Mouse (Mus musculus): ENCODE results near the gene Emc1. TPM values are rescaled to one million over a fixed set of nuclear protein-coding genes. Genes with fewer than 3 reads are reported as not detected.

Gene Emc1
- polyA plus RNA-seq, 1 experiment from 2014 or later: 24.5 TPM

DNA sequence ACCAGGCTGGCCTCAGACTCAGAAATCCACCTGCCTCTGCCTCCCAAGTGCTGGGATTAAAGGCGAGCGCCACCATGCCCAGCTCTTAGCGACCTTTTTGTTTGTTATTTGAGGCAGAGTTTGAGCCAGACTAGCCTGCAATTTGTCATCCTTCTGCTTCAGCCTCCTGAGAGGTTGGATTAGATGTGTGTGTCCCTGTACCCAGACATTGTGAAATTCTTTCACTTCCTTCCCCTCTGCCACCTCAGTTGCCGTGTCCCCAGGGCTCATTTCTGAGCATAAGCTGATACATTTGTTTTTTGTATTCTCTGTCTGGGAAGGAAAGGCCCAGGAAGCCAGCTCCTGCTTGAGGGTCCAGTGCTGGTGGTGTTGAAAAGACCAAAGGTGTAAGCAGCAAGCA is 11.6 kb upstream of the Emc1 start:
- Histone ChIP-seq H3K4me1 (ENCODE audit: control insufficient read depth, insufficient read depth, low read length) (no peaks in the 10 kb centered on the region), H3K4me2 (replicated peaks; ENCODE audit: low read depth, low read length) (no peak overlapping the region), H3K9me3 (ENCODE audit: control insufficient read depth, low read depth, low read length) (no peaks in the 10 kb centered on the region), H3K9ac (replicated peaks; ENCODE audit: low read depth, low read length) (no peak overlapping the region), H3K27me3 (ENCODE audit: control insufficient read depth, insufficient read depth, low read length) (no peaks in the 10 kb centered on the region; the same call in 1 of the 2 replicates), H3K27ac (ENCODE audit: low read length) (no peak overlapping the region), H3K36me3 (ENCODE audit: control insufficient read depth, insufficient read depth, low read length) (no peaks in the 10 kb centered on the region), H3K4me3 (ENCODE audit: low read depth, low read length) (no peak overlapping the region)
- no peak for ATAC-seq (ENCODE audit: insufficient number of reproducible peaks, insufficient read depth, low FRiP score, low read depth)
- WGBS: 61% methylated on average over 4 of the region's 4 CpGs

DNA sequence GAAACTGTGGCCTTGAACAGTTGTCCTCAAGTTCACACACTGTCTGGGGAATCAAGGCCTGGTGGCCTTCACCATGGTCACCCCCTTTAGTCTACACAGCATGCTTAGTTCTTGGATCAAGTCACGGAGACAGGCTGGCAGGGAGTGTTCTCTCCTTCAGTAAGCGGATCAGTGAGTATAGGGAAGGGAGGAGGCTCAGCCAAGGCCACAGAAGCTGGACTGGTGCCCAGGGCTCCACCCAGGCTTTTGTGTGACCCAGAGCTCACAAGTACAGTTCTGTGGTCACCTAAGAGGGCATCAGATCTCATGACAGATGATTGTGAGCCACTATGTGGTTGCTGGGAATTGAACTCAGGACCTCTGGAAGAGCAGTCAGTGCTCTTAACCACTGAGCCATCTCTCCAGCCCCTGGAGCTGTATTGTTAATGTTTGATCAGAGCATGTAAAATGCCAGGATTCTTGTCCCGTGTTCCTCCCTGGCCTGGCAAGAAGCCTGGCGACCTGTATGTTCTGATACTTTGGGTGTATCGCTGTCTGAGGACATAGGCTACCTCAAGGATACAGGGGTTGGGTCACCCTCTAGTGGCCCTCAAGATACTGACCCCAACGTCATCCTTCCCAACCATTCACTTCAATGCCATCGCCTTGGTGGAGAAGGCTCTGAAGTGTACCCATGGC is 10.7 kb upstream of the Emc1 start:
- WGBS: 77% methylated on average over 7 of the region's 7 CpGs
- Histone ChIP-seq H3K4me3 (ENCODE audit: low read depth, low read length) (no peak overlapping the region), H3K9me3 (ENCODE audit: control insufficient read depth, low read depth, low read length) (no peaks in the 10 kb centered on the region), H3K9ac (replicated peaks; ENCODE audit: low read depth, low read length) (no peak overlapping the region), H3K36me3 (ENCODE audit: control insufficient read depth, insufficient read depth, low read length) (peaks cover 6% of the 10 kb centered on the region), H3K4me1 (ENCODE audit: control insufficient read depth, insufficient read depth, low read length) (no peaks in the 10 kb centered on the region), H3K4me2 (replicated peaks; ENCODE audit: low read depth, low read length) (no peak overlapping the region), H3K27me3 (ENCODE audit: control insufficient read depth, insufficient read depth, low read length) (no peaks in the 10 kb centered on the region; the same call in 1 of the 2 replicates), H3K27ac (ENCODE audit: low read length) (no peak overlapping the region)
- ATAC-seq (ENCODE audit: insufficient number of reproducible peaks, insufficient read depth, low FRiP score, low read depth): no peak

DNA sequence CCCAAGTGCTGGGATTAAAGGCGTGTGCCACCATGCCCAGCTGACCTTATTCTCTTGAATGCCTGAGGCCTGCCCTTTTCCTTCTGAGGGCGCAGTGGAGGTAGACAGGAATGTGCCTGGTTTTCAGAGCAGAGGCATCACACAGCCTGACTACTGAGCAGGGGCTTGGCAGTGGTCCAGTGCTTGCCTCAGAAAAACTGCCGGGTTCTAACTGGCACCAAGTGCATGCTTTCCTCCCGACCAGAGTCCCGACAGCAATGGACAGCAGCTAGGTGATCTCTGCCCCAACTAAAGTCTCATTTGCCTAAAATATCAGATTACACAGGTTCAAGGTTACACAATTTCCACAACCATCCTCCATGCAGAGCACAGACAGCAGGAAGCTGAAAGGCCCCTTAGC is 8.7 kb upstream of the Emc1 start:
- H3K27ac ChIP-seq (ENCODE audit: low read length): no peak overlapping the region
- H3K27me3 ChIP-seq (ENCODE audit: control insufficient read depth, insufficient read depth, low read length): no peaks in the 10 kb centered on the region
- H3K36me3 ChIP-seq (ENCODE audit: control insufficient read depth, insufficient read depth, low read length): peaks cover 21% of the 10 kb centered on the region
- WGBS: 66% methylated on average over 5 of the region's 5 CpGs
- no peaks in the 10 kb centered on the region for H3K9me3 ChIP-seq (ENCODE audit: control insufficient read depth, low read depth, low read length)
- no peak overlapping the region for H3K9ac ChIP-seq (replicated peaks; ENCODE audit: low read depth, low read length)
- ATAC-seq (ENCODE audit: insufficient number of reproducible peaks, insufficient read depth, low FRiP score, low read depth): no peak
- H3K4me1 ChIP-seq (ENCODE audit: control insufficient read depth, insufficient read depth, low read length): no peaks in the 10 kb centered on the region
- H3K4me3 ChIP-seq (ENCODE audit: low read depth, low read length): no peak overlapping the region
- no peak overlapping the region for H3K4me2 ChIP-seq (replicated peaks; ENCODE audit: low read depth, low read length)

DNA sequence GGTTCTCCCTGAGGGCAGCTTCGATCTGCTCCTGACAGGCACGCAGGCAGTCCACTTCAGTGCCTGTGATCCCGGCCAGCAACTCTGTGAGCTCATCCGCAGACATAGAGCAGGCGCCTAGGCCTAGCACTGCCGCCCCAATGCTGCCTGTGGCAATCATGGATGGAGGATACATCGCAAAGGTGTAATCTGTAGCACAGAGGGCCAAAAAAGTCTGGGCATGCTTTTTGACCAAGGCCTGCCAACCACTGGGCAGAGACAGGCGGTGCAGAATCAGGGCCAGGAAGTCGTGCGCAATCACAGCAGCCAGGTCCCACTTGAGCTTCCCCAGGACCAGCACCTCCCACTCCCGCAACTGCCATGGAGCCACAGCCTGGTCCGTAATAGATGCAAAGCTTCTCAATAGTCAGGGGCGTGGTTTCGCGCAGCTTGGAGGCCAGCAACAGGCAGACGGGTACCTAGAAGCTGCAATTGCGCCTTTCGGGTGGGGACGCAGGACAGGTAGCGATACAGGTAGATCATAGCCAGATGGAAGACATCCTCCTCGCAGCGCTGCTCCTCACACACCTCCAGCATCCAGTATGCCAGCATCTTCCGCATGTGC is 6.9 kb upstream of the Emc1 start:
- Histone ChIP-seq H3K4me3 (ENCODE audit: low read depth, low read length) (no peak overlapping the region), H3K9me3 (ENCODE audit: control insufficient read depth, low read depth, low read length) (no peaks in the 10 kb centered on the region)
- WGBS: 81% methylated on average over 23 of the region's 23 CpGs

DNA sequence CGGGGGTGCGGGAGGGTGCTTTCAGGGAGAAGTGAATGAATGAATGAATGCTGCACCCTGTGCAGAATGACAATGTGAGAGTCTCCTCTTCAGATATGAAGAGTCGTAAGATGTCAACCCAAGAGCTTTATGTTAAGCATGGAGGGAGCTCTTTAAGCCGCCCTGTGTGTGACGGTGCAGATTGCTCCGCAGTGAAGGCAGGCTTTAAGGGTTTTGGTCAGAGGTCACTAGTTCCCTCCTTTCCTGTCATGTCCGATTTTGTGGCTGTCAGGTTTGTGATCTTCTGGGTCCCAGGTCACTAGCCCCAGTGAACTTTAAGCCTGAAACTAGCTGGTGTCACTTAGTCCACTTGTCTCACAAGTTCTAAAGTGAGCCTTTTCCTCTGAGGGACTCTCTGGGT is 445 bp downstream of the Emc1 start:
- Histone ChIP-seq H3K9me3 (ENCODE audit: control insufficient read depth, low read depth, low read length) (no peaks in the 10 kb centered on the region), H3K27me3 (ENCODE audit: control insufficient read depth, insufficient read depth, low read length) (no peaks in the 10 kb centered on the region), H3K4me3 (ENCODE audit: low read depth, low read length) (peak overlapping the region; percentile 81), H3K9ac (replicated peaks; ENCODE audit: low read depth, low read length) (peak overlapping the region; percentile 88), H3K4me1 (ENCODE audit: control insufficient read depth, insufficient read depth, low read length) (peaks cover 7% of the 10 kb centered on the region), H3K4me2 (replicated peaks; ENCODE audit: low read depth, low read length) (peak overlapping the region; percentile 88), H3K27ac (ENCODE audit: low read length) (peak overlapping the region; percentile 96), H3K36me3 (ENCODE audit: control insufficient read depth, insufficient read depth, low read length) (peaks cover 30% of the 10 kb centered on the region)
- 0% methylated on average over 7 of the region's 7 CpGs for WGBS
- no peak for ATAC-seq (ENCODE audit: insufficient number of reproducible peaks, insufficient read depth, low FRiP score, low read depth)

More for the DNA sequence above, 6.9 kb upstream of the Emc1 start:
- Histone ChIP-seq H3K4me2 (replicated peaks; ENCODE audit: low read depth, low read length) (no peak overlapping the region), H3K27ac (ENCODE audit: low read length) (no peak overlapping the region), H3K4me1 (ENCODE audit: control insufficient read depth, insufficient read depth, low read length) (no peaks in the 10 kb centered on the region), H3K27me3 (ENCODE audit: control insufficient read depth, insufficient read depth, low read length) (no peaks in the 10 kb centered on the region), H3K36me3 (ENCODE audit: control insufficient read depth, insufficient read depth, low read length) (peaks cover 27% of the 10 kb centered on the region), H3K9ac (replicated peaks; ENCODE audit: low read depth, low read length) (no peak overlapping the region)
- no peak for ATAC-seq (ENCODE audit: insufficient number of reproducible peaks, insufficient read depth, low FRiP score, low read depth)

DNA sequence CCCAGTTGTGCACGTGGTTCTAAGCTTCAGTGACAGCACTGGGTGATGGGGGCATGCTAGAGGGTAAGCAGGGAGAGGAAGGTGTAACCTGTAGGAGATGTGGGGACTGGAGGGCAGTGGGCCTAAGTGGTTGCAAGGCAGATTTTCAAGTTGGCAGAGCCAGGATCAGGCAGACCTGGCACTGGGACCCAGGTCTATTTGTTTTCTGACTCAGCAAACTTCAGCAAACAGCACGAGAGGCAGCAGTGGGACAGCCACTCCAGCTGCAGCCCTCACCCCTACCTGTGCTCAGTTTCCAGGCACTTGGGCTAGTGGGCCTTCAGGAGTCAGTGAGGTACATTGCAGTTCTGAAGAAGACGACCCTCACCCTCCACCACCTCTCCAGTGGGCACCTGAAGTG is 4.8 kb downstream of the Emc1 start:
- Histone ChIP-seq H3K36me3 (ENCODE audit: control insufficient read depth, insufficient read depth, low read length) (peaks cover 40% of the 10 kb centered on the region), H3K4me2 (replicated peaks; ENCODE audit: low read depth, low read length) (no peak overlapping the region), H3K27ac (ENCODE audit: low read length) (no peak overlapping the region), H3K4me1 (ENCODE audit: control insufficient read depth, insufficient read depth, low read length) (no peaks in the 10 kb centered on the region; the same call in 1 of the 2 replicates), H3K9me3 (ENCODE audit: control insufficient read depth, low read depth, low read length) (no peaks in the 10 kb centered on the region), H3K27me3 (ENCODE audit: control insufficient read depth, insufficient read depth, low read length) (no peaks in the 10 kb centered on the region), H3K9ac (replicated peaks; ENCODE audit: low read depth, low read length) (no peak overlapping the region), H3K4me3 (ENCODE audit: low read depth, low read length) (no peak overlapping the region)
- ATAC-seq (ENCODE audit: insufficient number of reproducible peaks, insufficient read depth, low FRiP score, low read depth): no peak
- WGBS: 90% methylated on average over 3 of the region's 3 CpGs

DNA sequence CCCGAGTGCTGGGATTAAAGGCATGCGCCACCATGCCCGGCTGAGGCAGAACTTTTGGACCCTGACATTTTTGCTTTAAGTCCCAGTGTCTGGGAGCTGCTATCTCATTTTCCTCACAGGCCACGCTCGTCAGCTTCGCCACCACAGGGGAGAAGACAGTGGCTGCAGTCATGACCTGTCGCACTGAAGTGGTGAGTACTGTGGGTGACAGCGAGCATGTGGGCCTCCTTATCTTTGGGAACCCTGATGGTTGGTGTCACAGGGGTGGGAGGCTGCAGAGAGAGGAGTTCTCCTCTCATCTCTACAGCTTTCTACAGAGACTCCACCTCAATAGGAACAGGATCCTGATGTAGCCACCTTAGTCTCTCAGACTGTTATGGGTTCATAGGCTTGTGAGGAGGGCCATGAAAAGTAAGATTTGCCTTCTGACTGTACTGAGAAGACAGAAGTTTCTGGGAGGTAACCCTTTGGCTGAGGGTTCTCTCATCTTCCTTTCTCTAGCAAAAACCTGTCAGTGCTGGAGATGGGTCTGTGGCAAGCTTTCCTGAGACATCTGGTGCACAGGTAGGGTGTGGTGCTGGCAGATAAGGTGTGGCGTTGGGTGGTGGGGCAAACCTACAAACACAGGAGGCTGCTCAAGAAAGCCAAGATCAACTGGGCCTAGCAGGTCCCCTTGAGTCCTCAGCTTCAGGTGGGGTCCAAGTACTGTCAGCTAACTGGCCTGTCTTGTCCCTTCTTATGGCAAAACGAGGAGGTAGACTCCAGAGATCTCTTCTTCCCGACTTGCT is 8.6 kb downstream of the Emc1 start:
- no peak overlapping the region for H3K27ac ChIP-seq (ENCODE audit: low read length)
- peak; percentile 61; the same call in 1 of the 2 replicates for ATAC-seq (ENCODE audit: insufficient number of reproducible peaks, insufficient read depth, low FRiP score, low read depth)
- 94% methylated on average over 11 of the region's 11 CpGs for WGBS
- H3K4me2 ChIP-seq (replicated peaks; ENCODE audit: low read depth, low read length): no peak overlapping the region
- no peak overlapping the region for H3K9ac ChIP-seq (replicated peaks; ENCODE audit: low read depth, low read length)
- no peaks in the 10 kb centered on the region for H3K4me1 ChIP-seq (ENCODE audit: control insufficient read depth, insufficient read depth, low read length)
- no peaks in the 10 kb centered on the region for H3K9me3 ChIP-seq (ENCODE audit: control insufficient read depth, low read depth, low read length)
- no peaks in the 10 kb centered on the region for H3K27me3 ChIP-seq (ENCODE audit: control insufficient read depth, insufficient read depth, low read length)
- H3K36me3 ChIP-seq (ENCODE audit: control insufficient read depth, insufficient read depth, low read length): peaks cover 63% of the 10 kb centered on the region
- H3K4me3 ChIP-seq (ENCODE audit: low read depth, low read length): no peak overlapping the region

DNA sequence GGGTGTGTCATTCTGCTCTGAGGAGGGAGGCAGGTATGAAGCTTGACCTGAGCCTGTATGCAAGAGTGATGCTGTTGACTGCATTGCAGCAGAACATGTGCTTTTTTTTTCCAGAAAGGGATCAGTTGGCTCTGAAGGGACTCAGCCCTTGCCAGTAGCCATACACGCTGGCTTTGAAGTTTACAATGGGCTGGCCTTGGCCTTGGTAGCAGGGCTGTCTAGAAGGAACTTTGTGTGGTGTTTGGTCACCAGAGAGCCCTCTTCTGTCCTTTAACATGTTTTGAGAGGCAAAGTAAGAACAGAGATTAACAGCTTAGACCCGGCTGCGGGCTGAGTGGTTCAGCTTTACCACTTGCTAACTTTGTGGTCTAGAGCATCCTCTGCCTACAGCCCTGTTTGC is 14.9 kb downstream of the Emc1 start:
- H3K9ac ChIP-seq (replicated peaks; ENCODE audit: low read depth, low read length): no peak overlapping the region
- ATAC-seq (ENCODE audit: insufficient number of reproducible peaks, insufficient read depth, low FRiP score, low read depth): no peak
- H3K9me3 ChIP-seq (ENCODE audit: control insufficient read depth, low read depth, low read length): no peaks in the 10 kb centered on the region
- H3K27me3 ChIP-seq (ENCODE audit: control insufficient read depth, insufficient read depth, low read length): no peaks in the 10 kb centered on the region
- H3K4me3 ChIP-seq (ENCODE audit: low read depth, low read length): no peak overlapping the region
- H3K4me1 ChIP-seq (ENCODE audit: control insufficient read depth, insufficient read depth, low read length): no peaks in the 10 kb centered on the region
- WGBS: 99% methylated on average over 3 of the region's 3 CpGs
- no peak overlapping the region for H3K4me2 ChIP-seq (replicated peaks; ENCODE audit: low read depth, low read length)
- peaks cover 80% of the 10 kb centered on the region for H3K36me3 ChIP-seq (ENCODE audit: control insufficient read depth, insufficient read depth, low read length)
- H3K27ac ChIP-seq (ENCODE audit: low read length): no peak overlapping the region
